Mouse (Mus musculus) thymus, postnatal 0 days (tissue): ENCODE measurements around the gene Prdm1. TPM values are rescaled to one million over a fixed set of nuclear protein-coding genes. Genes with fewer than 3 reads are reported as not detected.

Experiments used
- DNase-seq: peaks from one replicate; pipeline ENCODE4 v3.0.0-alpha.2; 2015; ENCODE audit warnings: low spot score
- polyA plus RNA-seq: library from polyadenylated mRNA; unstranded; fragments of >200 nt; fragmentation: Nextera tagmentation; extraction: Ambion mirVana; gene quantifications from 2 replicates; pipeline ENCODE4 v1.2.1, GENCODE M21; 2015

The Prdm1 gene
- polyA plus RNA-seq, 1 experiment from 2014 or later = 0.65 TPM

DNA sequence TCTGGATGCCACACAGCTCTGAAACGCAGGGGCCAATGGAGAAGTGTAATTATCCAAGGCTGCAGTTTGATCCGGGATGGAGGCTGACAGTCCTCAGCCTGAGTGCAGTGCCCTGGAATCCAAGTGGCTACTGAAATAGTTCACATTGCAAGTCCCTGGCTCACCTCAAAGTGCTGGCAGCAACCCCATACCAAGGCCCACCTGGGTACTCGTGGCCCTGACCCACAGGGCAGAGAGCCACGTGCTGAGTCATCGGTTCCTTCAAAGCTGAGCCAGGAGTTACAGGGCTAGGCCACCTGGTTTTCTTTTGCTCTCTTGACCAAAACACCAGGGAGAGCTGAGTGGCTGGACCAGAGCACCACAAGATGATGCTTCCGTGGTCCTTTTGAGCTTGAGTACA, 103.3 kb downstream of the Prdm1 start:
- no peak for DNase-seq

DNA sequence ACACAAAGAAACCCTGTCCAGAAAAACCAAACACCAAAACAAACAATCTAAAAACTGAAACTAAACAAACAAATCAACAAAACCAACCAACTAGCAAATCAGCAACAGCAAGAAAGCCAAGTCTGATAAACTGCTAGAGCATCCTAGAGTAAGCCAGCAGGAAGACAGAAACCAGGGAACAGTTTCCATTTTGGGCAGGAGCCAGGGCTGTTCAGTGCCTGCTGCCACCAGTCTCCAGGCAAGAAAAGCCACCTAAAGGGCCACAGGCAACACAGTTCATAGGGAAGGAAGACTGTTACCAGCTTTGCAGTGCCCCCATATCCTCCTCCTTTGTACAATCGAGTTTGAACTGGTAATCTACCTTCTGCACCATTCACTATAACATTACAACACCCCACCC, 106.4 kb downstream of the Prdm1 start:
- no peak for DNase-seq

DNA sequence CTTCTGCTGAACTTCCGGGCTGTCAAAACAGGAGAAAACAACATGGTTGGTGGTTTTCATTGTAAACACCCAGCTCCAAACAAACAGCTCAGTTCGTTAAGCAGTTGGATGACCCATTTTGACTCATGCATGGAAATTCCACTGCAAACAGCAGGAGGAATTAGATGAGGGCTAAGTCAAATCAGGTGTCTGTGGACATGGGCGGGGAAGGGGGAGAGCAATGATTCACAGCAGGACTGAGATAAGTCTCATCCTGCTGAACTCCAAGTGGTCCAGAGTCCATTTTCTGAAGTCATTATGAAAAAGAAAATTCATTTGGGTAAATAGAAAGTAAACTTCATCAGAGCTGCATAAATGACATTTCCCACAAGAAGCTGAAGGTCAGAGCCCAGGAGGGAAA, 108.1 kb downstream of the Prdm1 start:
- no peak for DNase-seq

DNA sequence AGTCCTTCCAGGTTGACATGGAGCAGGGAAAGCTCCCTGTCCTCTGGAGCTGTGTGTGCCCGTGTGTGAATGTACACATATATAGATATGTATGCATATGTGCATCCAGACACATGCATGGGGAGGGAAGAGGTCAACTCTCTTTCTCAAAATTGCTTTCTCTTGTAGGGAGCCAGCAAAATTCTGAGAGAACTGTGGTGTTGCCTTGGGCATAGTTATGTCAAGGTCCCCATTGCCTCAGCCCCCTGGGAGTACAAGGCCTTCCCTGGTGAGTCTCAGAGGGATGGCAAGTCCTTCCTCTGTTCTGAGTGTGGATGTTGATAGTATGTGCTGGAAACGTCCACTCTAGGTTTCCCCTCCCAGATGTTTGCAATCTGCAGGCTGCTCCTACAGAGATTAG, 109.4 kb downstream of the Prdm1 start:
- DNase-seq = no peak

DNA sequence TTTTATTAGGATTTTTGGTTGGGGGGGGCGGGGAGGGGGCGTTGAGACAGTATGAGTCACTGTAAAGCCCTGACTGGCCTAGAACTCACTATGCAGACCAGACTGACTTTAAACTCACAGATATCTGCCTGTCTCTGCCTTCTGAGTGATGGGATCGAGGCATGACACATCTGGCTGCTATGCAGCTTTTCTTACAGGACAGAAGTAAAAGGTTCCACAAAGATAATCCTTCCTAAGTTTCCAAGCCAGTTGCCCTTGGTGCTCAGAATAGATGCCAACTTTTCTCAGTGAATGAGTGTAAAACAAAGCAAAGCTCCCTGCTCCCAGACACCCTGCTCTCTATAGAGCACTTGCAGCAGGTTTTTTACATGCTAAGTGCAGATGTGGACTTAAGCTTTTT, 112.7 kb downstream of the Prdm1 start:
- DNase-seq = no peak

DNA sequence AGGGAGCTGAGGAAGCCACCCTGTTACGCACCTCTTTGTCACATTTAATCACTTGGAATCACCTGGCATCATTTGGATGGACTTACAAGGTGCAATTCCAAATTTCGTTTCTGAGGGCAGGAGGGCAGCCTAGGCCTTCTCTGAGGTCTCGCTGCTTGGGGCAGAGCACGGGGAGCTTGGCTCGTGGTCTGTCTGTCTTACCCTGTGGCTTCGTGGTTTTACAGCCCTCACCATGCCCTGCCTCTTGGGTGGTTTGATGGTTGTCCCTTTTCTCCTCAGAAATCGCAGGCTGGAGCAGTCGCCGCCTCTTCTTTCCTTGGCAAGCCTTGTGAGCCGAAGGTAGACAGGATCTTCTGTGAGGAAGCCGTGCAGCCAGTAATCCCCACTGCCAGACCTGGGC, 118.3 kb downstream of the Prdm1 start:
- DNase-seq = no peak

DNA sequence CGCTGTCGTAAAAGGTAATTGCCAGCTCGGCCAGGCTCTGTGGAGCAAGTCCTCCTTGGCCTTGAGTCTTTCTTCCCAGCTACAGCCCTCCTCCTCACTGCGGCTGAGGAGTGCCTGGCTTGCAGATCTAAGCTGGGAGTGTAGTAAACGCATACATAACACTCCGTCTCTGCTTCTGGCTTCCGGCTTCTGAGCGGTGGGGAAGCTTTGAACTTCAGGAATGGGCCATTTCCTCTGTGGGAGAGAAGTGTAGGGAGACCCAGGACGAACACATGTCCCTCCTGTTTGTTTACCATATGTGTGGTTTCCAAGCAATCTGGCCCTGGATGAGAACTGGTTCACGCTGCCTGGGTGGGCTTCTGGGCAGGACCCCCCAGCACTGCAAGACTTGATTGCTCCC, 119.2 kb downstream of the Prdm1 start:
- no peak for DNase-seq

DNA sequence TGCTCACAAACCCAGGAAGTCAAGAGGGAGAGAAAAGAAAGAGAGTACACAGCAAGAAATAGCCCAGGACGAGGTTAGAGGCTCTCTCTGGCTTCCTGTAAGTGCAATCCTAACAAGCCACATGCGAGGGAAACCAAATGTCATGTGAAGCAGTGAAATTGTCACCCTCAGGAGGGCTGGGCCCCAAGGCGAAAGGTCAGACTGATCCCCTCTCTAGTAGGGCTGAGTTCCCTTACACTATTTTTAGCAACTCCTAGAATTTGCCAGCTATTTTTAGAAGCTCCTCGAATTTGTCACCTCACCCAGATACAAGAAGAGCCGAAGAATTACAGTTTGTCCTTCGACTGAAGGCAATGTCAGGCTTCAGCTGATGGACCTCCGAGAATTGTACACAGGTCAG, 124.9 kb downstream of the Prdm1 start:
- DNase-seq = no peak

DNA sequence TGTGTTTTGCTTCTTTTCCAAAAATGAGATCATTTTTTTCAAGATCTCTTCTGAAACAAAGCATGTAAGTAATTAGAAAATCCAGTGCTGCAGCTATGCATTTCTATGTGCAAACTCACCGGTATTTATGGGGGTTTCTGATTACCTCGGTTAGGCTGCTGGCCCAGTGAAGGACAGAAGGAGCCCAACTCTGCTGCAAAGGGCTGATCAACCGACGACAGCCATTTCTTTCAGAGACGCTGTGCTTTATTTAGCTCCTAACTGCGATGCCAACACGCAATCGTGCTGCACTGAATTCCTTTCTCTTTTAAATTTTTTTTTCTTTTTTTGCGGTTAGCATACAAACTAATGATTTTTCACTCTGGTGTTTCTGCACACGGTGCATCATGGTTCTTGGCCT, 126.7 kb downstream of the Prdm1 start:
- no peak for DNase-seq

DNA sequence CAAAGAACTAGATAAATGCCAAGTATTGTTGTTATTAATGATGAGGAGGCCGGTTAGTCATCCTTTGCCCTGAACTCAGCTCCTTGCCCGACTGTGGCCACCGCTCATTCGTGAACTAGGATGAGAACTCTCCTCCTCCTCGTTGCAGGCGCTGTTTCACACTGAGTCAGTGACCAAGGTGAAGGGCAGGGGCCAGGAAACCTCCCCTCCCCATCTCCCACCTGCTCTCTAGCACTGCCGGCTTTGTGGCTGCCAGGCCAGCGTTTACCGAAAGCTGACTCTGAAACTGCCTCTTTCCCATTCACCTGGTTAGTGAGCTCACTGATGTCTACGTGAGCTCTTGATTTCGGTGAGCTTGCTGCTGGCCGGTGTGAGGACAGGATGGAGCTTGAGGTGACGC, 127.7 kb downstream of the Prdm1 start:
- no peak for DNase-seq

DNA sequence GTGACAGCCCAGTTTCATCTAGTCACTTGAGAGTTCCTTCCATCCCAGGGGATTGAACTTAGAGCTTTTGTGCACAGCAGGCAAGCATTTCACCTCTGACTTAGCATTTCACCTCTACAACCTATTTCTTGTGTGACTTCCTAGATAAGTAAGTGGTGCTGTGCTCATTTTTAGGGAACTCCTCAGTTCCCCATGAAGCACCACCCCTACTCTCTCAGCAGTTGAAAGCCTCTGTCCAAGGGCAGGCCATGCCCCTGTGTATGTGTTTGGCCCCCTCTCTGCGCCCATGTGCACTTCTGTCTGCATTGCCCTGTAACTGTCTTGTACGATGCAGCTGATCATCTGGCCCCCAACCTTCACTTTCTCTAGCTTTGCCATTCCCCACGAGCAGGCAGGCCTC, 128.2 kb downstream of the Prdm1 start:
- DNase-seq = no peak

DNA sequence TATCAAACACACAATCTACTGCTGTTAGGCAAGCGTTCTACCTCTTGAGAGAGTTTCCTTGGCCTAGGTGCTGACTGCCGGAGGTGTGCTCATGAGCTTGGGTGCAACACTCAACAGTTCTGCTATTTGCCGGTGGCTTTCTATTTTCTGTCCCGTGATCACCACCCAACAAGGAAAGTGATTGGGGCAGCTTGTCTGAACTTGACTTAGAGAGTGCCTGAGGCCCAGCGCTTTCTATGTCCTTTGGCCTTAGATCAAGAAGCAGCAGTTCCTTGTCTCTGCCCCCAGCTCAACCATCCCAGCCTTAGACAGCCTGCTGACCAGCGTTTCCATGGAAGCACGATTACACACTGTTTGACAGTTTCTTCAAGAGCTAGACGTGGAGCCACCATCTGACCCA, 135.4 kb downstream of the Prdm1 start:
- DNase-seq = no peak

DNA sequence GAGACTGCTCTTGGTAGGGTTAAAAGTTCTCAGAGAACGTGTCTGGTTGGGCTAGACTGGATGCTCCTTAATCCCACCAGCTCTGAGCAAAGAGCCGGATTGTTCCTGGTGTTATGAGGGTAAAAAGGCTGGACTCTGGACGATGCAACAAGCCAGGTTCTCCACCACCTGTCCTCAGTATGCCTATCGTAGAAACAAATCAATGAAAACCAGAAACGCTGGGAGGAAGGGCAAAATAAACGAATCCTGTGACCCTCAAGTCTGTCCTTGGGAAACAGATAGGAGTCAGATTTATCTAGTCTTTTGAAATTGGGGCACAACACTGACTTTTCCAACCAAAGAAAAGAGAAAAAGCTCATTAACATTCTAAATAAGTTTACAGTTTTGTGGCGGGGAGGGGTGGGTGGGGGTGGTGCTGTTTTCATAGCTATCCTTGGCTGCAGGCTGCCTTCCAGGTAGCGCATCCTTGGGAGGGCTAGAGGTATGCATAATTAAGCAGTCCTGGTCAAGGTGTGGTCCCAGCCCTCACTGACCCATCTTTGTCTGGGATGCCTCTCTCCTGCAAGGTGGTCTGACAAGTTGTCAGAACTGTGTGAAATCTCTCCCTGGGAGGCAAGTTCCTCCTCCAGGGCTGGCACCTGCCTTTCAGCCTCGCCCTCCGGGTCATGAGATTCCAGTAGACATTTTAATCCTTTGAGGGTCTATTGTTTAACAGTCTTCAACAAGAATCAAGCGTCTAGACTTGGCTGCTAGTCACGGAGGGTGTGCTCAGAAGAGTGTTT, 136.6 kb downstream of the Prdm1 start:
- no peak for DNase-seq

DNA sequence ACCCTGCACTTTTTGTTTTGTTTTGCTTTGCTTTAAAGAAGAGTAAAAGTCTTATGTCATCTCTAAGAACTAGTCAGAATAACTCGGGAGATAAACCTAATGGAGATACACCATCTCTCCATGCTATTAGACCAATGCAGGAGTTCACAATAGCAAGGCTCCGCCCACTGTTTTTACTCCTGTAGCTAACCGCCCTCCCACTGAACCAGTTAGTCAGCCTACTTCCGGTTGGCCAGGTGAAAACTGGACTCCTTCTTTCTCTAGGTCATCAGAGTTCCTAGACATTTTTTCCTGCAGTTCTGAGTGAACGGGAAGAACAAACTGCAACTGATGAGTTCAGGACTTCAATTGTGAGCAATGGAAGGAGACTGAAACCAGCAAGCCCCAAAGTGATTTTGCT, 138.0 kb downstream of the Prdm1 start:
- no peak for DNase-seq

DNA sequence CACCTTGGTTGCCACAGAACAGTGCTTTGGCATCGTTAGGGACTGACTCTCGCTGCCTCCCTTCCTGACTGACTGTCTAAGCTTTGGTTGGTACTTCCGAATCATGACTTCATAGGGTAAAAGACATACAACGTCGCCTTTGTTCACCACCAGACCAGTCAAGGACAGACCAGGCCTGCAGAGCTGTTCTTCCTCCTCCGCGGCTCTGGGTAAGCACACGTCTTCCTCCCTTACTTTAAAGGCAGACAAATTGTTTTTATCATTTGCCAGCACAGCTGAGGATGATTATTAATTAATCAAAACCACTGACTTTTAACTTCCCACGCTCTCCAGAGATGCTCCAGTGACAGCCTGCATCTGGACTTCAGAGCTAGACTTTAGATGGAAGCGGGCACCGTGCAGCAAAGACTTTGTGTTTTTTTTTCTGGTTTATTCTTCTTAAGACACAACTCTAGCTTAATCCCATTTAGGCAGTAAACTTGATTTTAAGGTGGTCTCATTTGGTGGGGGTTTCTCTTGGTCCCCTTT, 139.5 kb downstream of the Prdm1 start:
- DNase-seq = no peak
